In the genomic region with DNA sequence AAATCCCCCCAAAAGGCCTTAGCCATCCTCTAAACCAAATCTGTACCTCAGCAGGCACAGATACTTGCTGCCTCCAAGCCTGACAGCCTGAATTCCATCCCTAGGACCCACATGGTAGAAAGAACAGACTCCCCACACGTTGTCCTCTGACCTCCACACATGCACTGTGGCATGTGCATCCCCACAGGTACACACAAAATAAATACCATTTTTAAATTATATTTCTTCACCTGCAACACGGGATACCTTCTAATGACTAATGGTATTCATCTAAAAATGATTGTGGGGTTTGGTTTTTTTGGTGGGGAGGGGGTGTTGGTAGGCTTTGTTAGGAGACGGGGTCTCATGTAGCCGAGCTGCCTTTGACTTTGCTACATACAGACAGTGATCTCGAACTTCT, we compare ENCODE assay signal across 18 mouse cellular contexts. TPM values are rescaled to one million over a fixed set of nuclear protein-coding genes. Genes with fewer than 3 reads are reported as not detected.
DNase-seq lines count a peak whose midpoint lies in the region; ATAC-seq and TF ChIP-seq lines count a peak whose summit lies in the region.
"Had no signal": no experiment of that assay in that cellular context is flagged by ENCODE, and none has a peak within 500 bp of the region (broad histone marks: within the 10 kb centered on the region; RNA-seq: fewer than 3 reads in every experiment).

No protein-coding gene starts in this region.

- peak overlapping the region; percentile 52 for H3K27ac ChIP-seq in heart, postnatal 0 days (ENCODE audit: low read depth)
- H3K27ac ChIP-seq in lung, postnatal 0 days (ENCODE audit: low read length) = peak overlapping the region; percentile 44; the same call in 1 of the 2 replicates
- H3K27ac ChIP-seq in limb, embryonic 12.5 days = peak overlapping the region; percentile 13; the same call in 1 of the 2 replicates
- H3K27ac ChIP-seq: hindbrain, embryonic 15.5 days; macrophage had no signal

- peaks cover 23% of the 10 kb centered on the region for H3K36me3 ChIP-seq in heart, postnatal 0 days (replicated peaks; ENCODE audit: control insufficient read depth, insufficient read depth, low read length)
- peaks cover 4% of the 10 kb centered on the region; the same call in 1 of the 2 replicates for H3K36me3 ChIP-seq in lung, postnatal 0 days (ENCODE audit: insufficient read depth, low read length)
- H3K36me3 ChIP-seq in limb, embryonic 12.5 days = peaks cover 78% of the 10 kb centered on the region
- H3K36me3 ChIP-seq: hindbrain, embryonic 15.5 days had no signal

- H3K9ac ChIP-seq in heart, postnatal 0 days (replicated peaks; ENCODE audit: low read depth, low read length) = no peak overlapping the region
- no peak overlapping the region for H3K9ac ChIP-seq in lung, postnatal 0 days (replicated peaks; ENCODE audit: low read depth)
- no peak overlapping the region for H3K9ac ChIP-seq in limb, embryonic 12.5 days (replicated peaks)
- H3K9ac ChIP-seq: hindbrain, embryonic 15.5 days had no signal

- 73% methylated on average over 5 of the region's 5 CpGs for WGBS in heart, postnatal 0 days
- 86% methylated on average over 5 of the region's 5 CpGs for WGBS in lung, postnatal 0 days
- 79% methylated on average over 5 of the region's 5 CpGs for WGBS in limb, embryonic 12.5 days

- no peak for ATAC-seq in heart, postnatal 0 days (ENCODE audit: insufficient read depth, low read depth)
- ATAC-seq in lung, postnatal 0 days = no peak
- no peak for ATAC-seq in limb, embryonic 12.5 days (ENCODE audit: insufficient number of reproducible peaks, insufficient read depth, low FRiP score, low TSS enrichment, low read depth)
- ATAC-seq: Patski had no signal

- H3K9me3 ChIP-seq in heart, postnatal 0 days (replicated peaks; ENCODE audit: control insufficient read depth, low read length) = no peaks in the 10 kb centered on the region
- H3K9me3 ChIP-seq in lung, postnatal 0 days (ENCODE audit: low read length) = no peaks in the 10 kb centered on the region
- H3K9me3 ChIP-seq in limb, embryonic 12.5 days = no peaks in the 10 kb centered on the region
- H3K9me3 ChIP-seq: hindbrain, embryonic 15.5 days had no signal

- no peak for DNase-seq in heart, postnatal 0 days (ENCODE audit: low spot score)
- no peak for DNase-seq in heart, adult 8-10 months (ENCODE audit: low spot score)
- DNase-seq in lung, postnatal 0 days (ENCODE audit: low spot score) = no peak
- DNase-seq in lung, postnatal 25 days (ENCODE audit: low spot score) = no peak
- no peak for DNase-seq in urinary bladder, postnatal 10 days (ENCODE audit: low spot score)
- DNase-seq in cerebellum, adult 9-10 months = no peak
- DNase-seq: cerebellum, adult 11-12 months; gastrocnemius, postnatal 36 days; kidney, postnatal 10 days; layer of hippocampus, postnatal 36 days; liver; midbrain, embryonic 14.5 days; thymus, adult 18-20 months had no signal

- H3K4me1 ChIP-seq in heart, postnatal 0 days (ENCODE audit: control insufficient read depth, insufficient read depth) = peaks cover 8% of the 10 kb centered on the region
- H3K4me1 ChIP-seq in lung, postnatal 0 days (ENCODE audit: insufficient read depth, low read depth, low read length) = peaks cover 8% of the 10 kb centered on the region; the same call in 1 of the 2 replicates
- peaks cover 43% of the 10 kb centered on the region for H3K4me1 ChIP-seq in limb, embryonic 12.5 days (replicated peaks)

- no peak overlapping the region for H3K4me3 ChIP-seq in heart, postnatal 0 days (ENCODE audit: low read depth, low read length)
- H3K4me3 ChIP-seq in lung, postnatal 0 days (ENCODE audit: low read depth, low read length) = no peak overlapping the region
- no peak overlapping the region for H3K4me3 ChIP-seq in limb, embryonic 12.5 days (replicated peaks)
- H3K4me3 ChIP-seq: erythroblast, embryonic 14.5 days; hindbrain, embryonic 15.5 days had no signal

- TF ChIP-seq CTCF in heart, postnatal 0 days (IDR thresholded peaks at IDR 0.05; ENCODE audit: low read depth) = no peak
- no peak for TF ChIP-seq CTCF in lung, postnatal 0 days (IDR thresholded peaks at IDR 0.05)

- no peak for TF ChIP-seq EP300 in heart, postnatal 0 days (IDR thresholded peaks at IDR 0.05; ENCODE audit: low read depth)
- TF ChIP-seq EP300 in lung, postnatal 0 days (IDR thresholded peaks at IDR 0.05) = no peak

- no peaks in the 10 kb centered on the region for H3K27me3 ChIP-seq in heart, postnatal 0 days (ENCODE audit: control insufficient read depth, insufficient read depth, low read length)
- no peaks in the 10 kb centered on the region for H3K27me3 ChIP-seq in lung, postnatal 0 days (replicated peaks; ENCODE audit: insufficient read depth, low read length)
- H3K27me3 ChIP-seq in limb, embryonic 12.5 days = no peaks in the 10 kb centered on the region
- H3K27me3 ChIP-seq: hindbrain, embryonic 15.5 days; Patski had no signal

- no peak overlapping the region for H3K4me2 ChIP-seq in heart, postnatal 0 days (ENCODE audit: low read depth, low read length)
- no peak overlapping the region for H3K4me2 ChIP-seq in lung, postnatal 0 days (replicated peaks; ENCODE audit: low read depth, low read length)
- no peak overlapping the region for H3K4me2 ChIP-seq in limb, embryonic 12.5 days
- H3K4me2 ChIP-seq: hindbrain, embryonic 15.5 days had no signal

RNA-seq across cellular contexts. Expression of a gene that starts 28.6 kb away (rescaled TPM):
- total RNA-seq in heart, postnatal 0 days (2014; rRNA removed; ENCODE audit: low replicate concordance) = 68.4 and 93.1 TPM in 2 replicates
- polyA plus RNA-seq in heart, postnatal 0 days (2015; fragmentation: Nextera tagmentation; extraction: Ambion mirVana) = 5.6 and 6.7 TPM in 2 replicates
- total RNA-seq in heart, adult 8-10 months (2022) = 10 to 100 TPM; 10.9 to 16.5 (median 11.9) TPM
- polyA plus RNA-seq in lung, postnatal 0 days (2015; fragmentation: Nextera tagmentation; extraction: Ambion mirVana) = 13.4 and 15.3 TPM in 2 replicates
- 23.5 and 23.9 TPM in 2 replicates for polyA plus RNA-seq in limb, embryonic 12.5 days (2016; fragmentation: Nextera tagmentation; extraction: Ambion mirVana)
